Mouse (Mus musculus) liver, adult 2 months (tissue): ENCODE measurements around the gene Cxcl12. TPM values are rescaled to one million over a fixed set of nuclear protein-coding genes. Genes with fewer than 3 reads are reported as not detected.

Source experiments
- DNase-seq: peaks from one replicate; pipeline ENCODE4 v3.0.0-alpha.2; 2011; ENCODE audit warnings: low read depth, low spot score; ENCODE audit errors: extremely low read depth
- H3K27ac ChIP-seq: fragments of 200-500 bp; replicated peaks from 2 replicates; pipeline ENCODE4 v1.5.1; 2012; ENCODE audit warnings: low read depth, mild to moderate bottlenecking, control low read depth, inconsistent platforms, low read length; ENCODE audit not compliant: insufficient read depth
- H3K27me3 ChIP-seq: fragments of 200-500 bp; 2 replicates; pipeline ENCODE4 v1.6.1; 2012; ENCODE audit warnings: mild to moderate bottlenecking, moderate library complexity, low read length, inconsistent platforms; ENCODE audit not compliant: control insufficient read depth, insufficient read depth
- H3K36me3 ChIP-seq: fragments of 200-500 bp; 2 replicates; pipeline ENCODE4 v1.6.1; 2012; ENCODE audit warnings: low read length, inconsistent platforms; ENCODE audit not compliant: control insufficient read depth, insufficient read depth
- H3K4me1 ChIP-seq: fragments of 200-500 bp; 2 replicates; pipeline ENCODE4 v1.6.1; 2011; ENCODE audit warnings: low read length; ENCODE audit not compliant: control insufficient read depth, insufficient read depth
- H3K4me3 ChIP-seq: fragments of 200-500 bp; 2 replicates; pipeline ENCODE4 v1.5.1; 2011; ENCODE audit warnings: low read depth, mild to moderate bottlenecking, control low read depth, low read length, moderate library complexity; ENCODE audit not compliant: insufficient read depth
- H3K79me2 ChIP-seq: fragments of 200-500 bp; 2 replicates; pipeline ENCODE4 v1.6.1; 2012; ENCODE audit warnings: inconsistent platforms, mild to moderate bottlenecking, low read length, moderate library complexity; ENCODE audit not compliant: control insufficient read depth, insufficient read depth
- H3K9ac ChIP-seq: fragments of 200-500 bp; 2 replicates; pipeline ENCODE4 v1.6.1; 2012; ENCODE audit warnings: low read depth, mild to moderate bottlenecking, control low read depth, inconsistent platforms, low read length
- CTCF ChIP-seq: fragments of 200-500 bp; IDR thresholded peaks from 2 replicates; pipeline ENCODE4 v1.5.1; 2011; ENCODE audit warnings: low read depth, low read length, control low read depth
- POLR2A ChIP-seq: fragments of 200-500 bp; IDR thresholded peaks from 2 replicates; pipeline ENCODE4 v1.6.1; 2011; ENCODE audit warnings: low read length, control low read depth; ENCODE audit not compliant: insufficient read depth; ENCODE audit errors: extremely low read depth
- WGBS: fragments of 180-500 bp; shearing (Covaris S2); methylation state at CpG from one replicate; pipeline ENCODE4 v1.1.7; 2018; 5-methylcytosine and 5-hydroxymethylcytosine counted together
- polyA plus RNA-seq: library from polyadenylated mRNA; depleted of rRNA; stranded (reverse); fragments of >200 nt; gene quantifications from 2 replicates; pipeline ENCODE4 v1.2.3, GENCODE M21; 2012
- total RNA-seq: library from RNA; depleted of rRNA; stranded (reverse); fragments of >200 nt; gene quantifications from 2 replicates; pipeline ENCODE4 v1.2.3, GENCODE M21; 2014

Cxcl12 gene
- total and polyA plus RNA-seq, 2 experiments: 119 to 300 TPM

- H3K9ac ChIP-seq: no peak overlapping the region
- H3K4me3 ChIP-seq: no peak overlapping the region
- no peaks in the 10 kb centered on the region for H3K36me3 ChIP-seq
- WGBS: 65% methylated on average over 16 of the region's 16 CpGs
- no peak for DNase-seq
- no peaks in the 10 kb centered on the region for H3K27me3 ChIP-seq
- no peak for TF ChIP-seq POLR2A
- TF ChIP-seq CTCF: no peak
- H3K27ac ChIP-seq: no peak overlapping the region
- H3K4me1 ChIP-seq: no peaks in the 10 kb centered on the region
- H3K79me2 ChIP-seq: no peaks in the 10 kb centered on the region
Measured at GRCm38 (mm10) chr6:117159710-117160690, 8.3 kb upstream of the Cxcl12 start.

GRCm38 (mm10) chr6:117163486-117163885, 4.8 kb upstream of the Cxcl12 start:
- Histone ChIP-seq H3K27ac (no peak overlapping the region), H3K36me3 (no peaks in the 10 kb centered on the region), H3K79me2 (no peaks in the 10 kb centered on the region), H3K27me3 (no peaks in the 10 kb centered on the region), H3K9ac (no peak overlapping the region), H3K4me3 (no peak overlapping the region), H3K4me1 (peaks cover 4% of the 10 kb centered on the region; the same call in 1 of the 2 replicates)
- no peak for DNase-seq
- WGBS: 80% methylated on average over 5 of the region's 5 CpGs
- TF ChIP-seq POLR2A (no peak), CTCF (no peak)

GRCm38 (mm10) chr6:117166581-117167425, 1.5 kb upstream of the Cxcl12 start:
- no peaks in the 10 kb centered on the region for H3K27me3 ChIP-seq
- no peak overlapping the region for H3K4me3 ChIP-seq
- H3K79me2 ChIP-seq: peaks cover 7% of the 10 kb centered on the region; the same call in 1 of the 2 replicates
- 4% methylated on average over 16 of the region's 16 CpGs for WGBS
- H3K36me3 ChIP-seq: peaks cover 3% of the 10 kb centered on the region; the same call in 1 of the 2 replicates
- no peak overlapping the region for H3K9ac ChIP-seq
- DNase-seq: peak; percentile 80
- H3K4me1 ChIP-seq: peaks cover 12% of the 10 kb centered on the region
- peak overlapping the region; percentile 82 for H3K27ac ChIP-seq
- TF ChIP-seq POLR2A: no peak
- TF ChIP-seq CTCF: peak; percentile 91

GRCm38 (mm10) chr6:117167426-117167730, 957 bp upstream of the Cxcl12 start:
- no peak overlapping the region for H3K9ac ChIP-seq
- no peak overlapping the region for H3K4me3 ChIP-seq
- H3K79me2 ChIP-seq: peaks cover 7% of the 10 kb centered on the region; the same call in 1 of the 2 replicates
- no peaks in the 10 kb centered on the region for H3K27me3 ChIP-seq
- WGBS: 9% methylated on average over 7 of the region's 7 CpGs
- H3K27ac ChIP-seq: peak overlapping the region; percentile 82
- peaks cover 3% of the 10 kb centered on the region; the same call in 1 of the 2 replicates for H3K36me3 ChIP-seq
- no peak for DNase-seq
- peaks cover 12% of the 10 kb centered on the region for H3K4me1 ChIP-seq
- TF ChIP-seq POLR2A: no peak
- no peak for TF ChIP-seq CTCF

- peak; percentile 42 for DNase-seq
- TF ChIP-seq CTCF (no peak), POLR2A (0 out of 2 replicates have a peak, but pooled peaks have one; percentile 33)
- Histone ChIP-seq H3K36me3 (peaks cover 19% of the 10 kb centered on the region), H3K27ac (peak overlapping the region; percentile 94), H3K4me3 (peak overlapping the region; percentile 89), H3K27me3 (no peaks in the 10 kb centered on the region), H3K79me2 (peaks cover 7% of the 10 kb centered on the region; the same call in 1 of the 2 replicates), H3K9ac (peak overlapping the region; percentile 96), H3K4me1 (peaks cover 21% of the 10 kb centered on the region)
- under 1% methylated on average over 46 of the region's 46 CpGs for WGBS
Measured at GRCm38 (mm10) chr6:117169051-117169909, 945 bp downstream of the Cxcl12 start.
